Mouse (Mus musculus) megakaryocyte, embryonic 14.5 days (primary cell): ENCODE data around the gene Zdhhc20. TPM values are rescaled to one million over a fixed set of nuclear protein-coding genes. Genes with fewer than 3 reads are reported as not detected.

Experiments used
- H3K27me3 ChIP-seq: replicated peaks from 2 replicates; pipeline ENCODE3; 2012; ENCODE audit warnings: inconsistent platforms
- H3K36me3 ChIP-seq: replicated peaks from 2 replicates; pipeline ENCODE3; 2012; ENCODE audit warnings: low read length, inconsistent platforms, mixed read lengths
- H3K4me1 ChIP-seq: 2 replicates; pipeline ENCODE4 v1.6.1; 2012; ENCODE audit warnings: inconsistent platforms
- H3K4me3 ChIP-seq: replicated peaks from 2 replicates; pipeline ENCODE3; 2012; ENCODE audit warnings: moderate library complexity, mild to moderate bottlenecking, inconsistent platforms
- H3K9me3 ChIP-seq: 2 replicates; pipeline ENCODE4 v1.6.1; 2012; ENCODE audit warnings: inconsistent platforms
- FLI1 ChIP-seq: IDR thresholded peaks from 2 replicates; pipeline ENCODE4 v1.6.1; 2012; ENCODE audit warnings: low read length, inconsistent platforms, mixed read lengths
- GATA1 ChIP-seq: IDR thresholded peaks from 3 replicates; pipeline ENCODE4 v1.6.1; 2012; ENCODE audit warnings: mixed read lengths, low read length, inconsistent platforms, borderline replicate concordance
- polyA plus RNA-seq: library from polyadenylated mRNA; stranded (reverse); fragments of >175 nt; gene quantifications from 2 replicates; pipeline ENCODE4 v1.2.3, GENCODE M21; 2012; ENCODE audit warnings: low replicate concordance; ENCODE audit not compliant: insufficient read depth

Zdhhc20 gene
- polyA plus RNA-seq, 1 experiment = 0.58 TPM

GRCm38 (mm10) chr14:57789759-57790158, 100.3 kb downstream of the Zdhhc20 start:
- Histone ChIP-seq H3K4me3 (no peak overlapping the region), H3K4me1 (no peaks in the 10 kb centered on the region), H3K27me3 (no peaks in the 10 kb centered on the region), H3K36me3 (no peaks in the 10 kb centered on the region), H3K9me3 (no peaks in the 10 kb centered on the region)
- TF ChIP-seq FLI1 (no peak), GATA1 (no peak)

GRCm38 (mm10) chr14:57789311-57789710, 100.8 kb downstream of the Zdhhc20 start:
- TF ChIP-seq GATA1 = no peak
- no peak for TF ChIP-seq FLI1

GRCm38 (mm10) chr14:57787406-57787805, 102.7 kb downstream of the Zdhhc20 start:
- no peaks in the 10 kb centered on the region for H3K9me3 ChIP-seq

More at GRCm38 (mm10) chr14:57789311-57789710, 100.8 kb downstream of the Zdhhc20 start:
- Histone ChIP-seq H3K27me3 (no peaks in the 10 kb centered on the region), H3K4me3 (no peak overlapping the region), H3K4me1 (no peaks in the 10 kb centered on the region), H3K36me3 (no peaks in the 10 kb centered on the region), H3K9me3 (no peaks in the 10 kb centered on the region)

More at GRCm38 (mm10) chr14:57787406-57787805, 102.7 kb downstream of the Zdhhc20 start:
- no peaks in the 10 kb centered on the region for H3K4me1 ChIP-seq
- H3K27me3 ChIP-seq = no peaks in the 10 kb centered on the region
- no peak overlapping the region for H3K4me3 ChIP-seq
- TF ChIP-seq GATA1 (no peak), FLI1 (no peak)
- no peaks in the 10 kb centered on the region for H3K36me3 ChIP-seq

Other genes with a start within 250 kb of the Zdhhc20 start
- gene Xpo4, start 224.8 kb downstream of the Zdhhc20 start, polyA plus RNA-seq = 1.9 and 7.5 TPM in 2 replicates
- gene Gm49361, start 144.2 kb downstream of the Zdhhc20 start, polyA plus RNA-seq = 0.67 TPM in 1 of 2 replicates, not detected in the other
- gene Lats2, start 131.9 kb downstream of the Zdhhc20 start, polyA plus RNA-seq = 2.0 TPM in 1 of 2 replicates, not detected in the other
- gene Sap18, start 92.1 kb downstream of the Zdhhc20 start, polyA plus RNA-seq = 119 and 460 TPM in 2 replicates
- 4.1 TPM in 1 of 2 replicates, not detected in the other for gene Ska3, start 64.1 kb downstream of the Zdhhc20 start, polyA plus RNA-seq
- 416 and 675 TPM in 2 replicates for gene Mrpl57, start 64.0 kb downstream of the Zdhhc20 start, polyA plus RNA-seq
- 10.0 and 46.0 TPM in 2 replicates for gene Micu2, start 109.0 kb upstream of the Zdhhc20 start, polyA plus RNA-seq
- not detected in 2 replicates for gene Fgf9, start 180.3 kb upstream of the Zdhhc20 start, polyA plus RNA-seq